Mouse (Mus musculus) lung, embryonic 14.5 days (tissue): ENCODE data around the gene Snap25. TPM values are rescaled to one million over a fixed set of nuclear protein-coding genes. Genes with fewer than 3 reads are reported as not detected.

Experiments used
- ATAC-seq: fragments of 200-750 bp; cut with Nextera tagmentation; 2 replicates; pipeline ENCODE4 v1.8.0; 2017; ENCODE audit warnings: mild to moderate bottlenecking, moderate TSS enrichment, moderate library complexity; ENCODE audit not compliant: insufficient read depth
- DNase-seq: peaks from one replicate; pipeline ENCODE4 v3.0.0-alpha.2; 2015
- H3K27ac ChIP-seq: fragments of 300-500 bp; sonication (generic); 2 replicates; pipeline ENCODE4 v1.5.1; 2014; ENCODE audit warnings: low read depth, mild to moderate bottlenecking, moderate library complexity
- H3K27me3 ChIP-seq: fragments of 300-500 bp; sonication (generic); 2 replicates; pipeline ENCODE4 v1.6.1; 2014; ENCODE audit warnings: low read length, control low read depth; ENCODE audit not compliant: insufficient read depth
- H3K36me3 ChIP-seq: fragments of 300-500 bp; sonication (generic); 2 replicates; pipeline ENCODE4 v1.6.1; 2014; ENCODE audit warnings: control low read depth; ENCODE audit not compliant: insufficient read depth
- H3K4me1 ChIP-seq: fragments of 300-500 bp; sonication (generic); 2 replicates; pipeline ENCODE4 v1.6.1; 2014; ENCODE audit warnings: antibody characterized with exemption, control low read depth; ENCODE audit not compliant: insufficient read depth
- H3K4me2 ChIP-seq: fragments of 300-500 bp; sonication (generic); 2 replicates; pipeline ENCODE4 v1.6.1; 2014; ENCODE audit warnings: mild to moderate bottlenecking
- H3K4me3 ChIP-seq: fragments of 300-500 bp; sonication (generic); 2 replicates; pipeline ENCODE4 v1.5.1; 2014; ENCODE audit warnings: low read depth, low read length
- H3K9ac ChIP-seq: fragments of 300-500 bp; sonication (generic); 2 replicates; pipeline ENCODE4 v1.6.1; 2014
- H3K9me3 ChIP-seq: fragments of 300-500 bp; sonication (generic); 2 replicates; pipeline ENCODE4 v1.6.1; 2016; ENCODE audit warnings: low read depth, low read length, control low read depth
- CTCF ChIP-seq: IDR thresholded peaks from 2 replicates; pipeline ENCODE4 v1.5.1; 2016; ENCODE audit warnings: antibody characterized with exemption, low read depth
- WGBS: fragments of 180-500 bp; shearing (Covaris S2); extraction: QIAGEN DNeasy Blood & Tissue Kit; methylation state at CpG from one replicate; pipeline ENCODE4 v1.1.7; 2014; 5-methylcytosine and 5-hydroxymethylcytosine counted together
- polyA plus RNA-seq: library from polyadenylated mRNA; unstranded; fragments of >200 nt; fragmentation: Nextera tagmentation; extraction: Ambion mirVana; gene quantifications from 2 replicates; pipeline ENCODE4 v1.2.1, GENCODE M21; 2014

Snap25 gene
- polyA plus RNA-seq, 1 experiment from 2014 or later = 1.6 TPM

DNA sequence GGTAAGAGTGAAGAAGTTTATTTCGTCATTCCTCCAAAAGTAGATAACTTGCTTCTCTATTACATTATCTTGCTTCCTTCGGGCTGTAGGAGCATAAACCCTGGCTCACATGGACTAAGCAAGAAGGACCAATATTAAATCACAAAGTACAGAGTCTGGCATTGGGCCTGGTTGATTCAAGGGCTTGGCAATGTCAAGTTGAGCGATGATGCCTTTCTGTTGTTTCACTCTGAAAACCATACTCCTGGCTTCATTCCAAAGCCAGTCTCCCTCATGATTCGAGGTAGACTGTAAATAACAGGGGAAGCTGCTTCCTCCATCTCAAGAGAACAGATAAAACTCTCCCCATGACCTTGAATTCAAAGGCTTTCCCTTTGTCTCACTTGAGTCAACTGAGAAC lies 23.8 kb upstream of the Snap25 start:
- H3K9me3 ChIP-seq = no peaks in the 10 kb centered on the region
- ATAC-seq = no peak
- no peaks in the 10 kb centered on the region for H3K27me3 ChIP-seq
- H3K36me3 ChIP-seq = no peaks in the 10 kb centered on the region
- no peaks in the 10 kb centered on the region; the same call in 1 of the 2 replicates for H3K4me1 ChIP-seq
- 46% methylated on average over 4 of the region's 4 CpGs for WGBS
- no peak overlapping the region for H3K9ac ChIP-seq
- DNase-seq = peak; percentile 70
- no peak overlapping the region for H3K27ac ChIP-seq
- TF ChIP-seq CTCF = no peak
- no peak overlapping the region for H3K4me2 ChIP-seq
- no peak overlapping the region for H3K4me3 ChIP-seq

DNA sequence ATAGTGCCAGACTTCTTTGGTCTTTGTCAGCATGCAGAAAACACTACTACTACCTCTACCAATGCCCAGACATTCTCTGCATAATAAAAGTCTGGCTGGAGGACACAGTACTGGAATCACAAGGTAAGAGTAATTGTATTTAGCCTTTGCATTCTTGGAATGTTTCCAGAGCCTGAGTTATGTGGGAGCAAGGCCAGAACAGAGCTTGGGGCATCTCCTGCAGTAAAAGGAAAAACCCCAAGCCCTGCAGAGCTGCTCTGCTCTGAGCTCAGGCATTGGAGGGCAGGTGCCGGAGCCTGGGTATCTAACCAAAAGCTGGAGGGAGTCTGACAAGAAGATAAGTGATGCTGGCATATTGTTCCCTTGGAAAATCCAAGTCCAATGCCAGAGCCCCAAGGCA lies 21.6 kb upstream of the Snap25 start:
- no peak overlapping the region for H3K9ac ChIP-seq
- 61% methylated on average over 1 of the region's 1 CpGs for WGBS

DNA sequence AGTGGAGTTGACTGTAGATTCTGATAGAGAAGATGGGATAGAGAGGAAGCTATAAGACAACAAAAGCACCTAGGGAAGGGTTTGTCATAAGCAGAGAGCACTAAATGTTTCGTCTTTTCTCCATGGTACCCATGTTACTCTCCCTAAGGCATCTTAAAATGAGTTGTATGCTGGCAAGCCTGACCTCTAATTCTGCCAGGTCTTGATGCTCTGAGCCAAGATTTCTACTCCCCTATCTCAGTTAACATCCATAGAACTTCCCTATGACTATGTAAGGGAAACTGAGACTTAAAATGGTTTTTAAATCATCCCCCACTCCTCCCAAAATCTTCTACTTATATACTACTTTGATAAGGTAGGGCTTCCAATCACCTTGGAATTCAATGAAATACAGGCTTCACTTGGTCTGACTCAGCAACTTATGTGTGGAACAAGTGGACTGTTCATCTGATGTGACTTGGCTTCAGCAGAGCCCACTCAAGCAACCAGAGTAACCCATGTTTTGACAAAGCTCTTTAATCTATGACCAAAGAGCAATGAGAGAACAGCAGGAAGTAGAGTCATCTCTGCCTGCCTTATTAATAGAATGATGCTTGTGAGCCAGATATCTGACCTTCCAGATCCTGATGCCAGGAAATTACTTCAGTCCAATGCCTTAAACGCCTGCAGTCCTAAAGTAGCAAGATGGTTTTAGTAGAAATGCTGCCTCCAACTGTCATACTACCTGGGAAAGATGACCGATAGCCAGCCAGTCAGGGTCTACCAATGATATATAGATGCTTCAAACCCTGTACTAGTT lies 13.6 kb upstream of the Snap25 start:
- WGBS = 65% methylated on average over 3 of the region's 3 CpGs
- Histone ChIP-seq H3K4me3 (no peak overlapping the region), H3K9me3 (no peaks in the 10 kb centered on the region), H3K36me3 (no peaks in the 10 kb centered on the region), H3K27me3 (no peaks in the 10 kb centered on the region), H3K27ac (no peak overlapping the region), H3K4me1 (no peaks in the 10 kb centered on the region), H3K9ac (no peak overlapping the region), H3K4me2 (no peak overlapping the region)
- DNase-seq (no peak), ATAC-seq (no peak)
- no peak for TF ChIP-seq CTCF

More for the DNA sequence above, 21.6 kb upstream of the Snap25 start:
- H3K4me1 ChIP-seq = no peaks in the 10 kb centered on the region; the same call in 1 of the 2 replicates
- H3K27me3 ChIP-seq = no peaks in the 10 kb centered on the region
- no peaks in the 10 kb centered on the region for H3K36me3 ChIP-seq
- H3K27ac ChIP-seq = no peak overlapping the region
- no peak for ATAC-seq
- TF ChIP-seq CTCF = no peak
- H3K4me3 ChIP-seq = no peak overlapping the region
- peak; percentile 46 for DNase-seq
- no peaks in the 10 kb centered on the region for H3K9me3 ChIP-seq
- no peak overlapping the region for H3K4me2 ChIP-seq

DNA sequence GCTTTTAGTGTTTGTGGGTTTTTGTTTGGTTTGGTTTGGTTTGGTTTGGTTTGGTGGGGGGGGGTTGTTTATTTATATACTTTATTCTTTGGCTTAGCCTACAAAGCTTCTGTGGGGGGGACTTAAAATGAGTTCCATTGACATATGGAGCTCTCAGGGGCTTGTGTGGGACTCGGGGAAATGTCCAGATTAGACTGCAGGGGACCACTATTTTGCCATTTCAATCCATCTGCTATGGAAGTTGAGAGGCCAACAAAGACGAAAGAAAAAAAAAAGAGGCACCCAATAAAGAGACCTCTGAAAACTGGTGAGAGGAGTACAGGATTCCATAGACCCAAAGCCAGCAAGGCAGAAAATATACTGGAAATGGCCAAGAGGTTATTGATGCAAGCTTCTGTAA lies 9.9 kb upstream of the Snap25 start:
- H3K4me3 ChIP-seq = no peak overlapping the region
- 70% methylated on average over 2 of the region's 2 CpGs for WGBS
- H3K27me3 ChIP-seq = no peaks in the 10 kb centered on the region
- H3K4me2 ChIP-seq = no peak overlapping the region
- H3K27ac ChIP-seq = no peak overlapping the region
- no peak for TF ChIP-seq CTCF
- H3K9ac ChIP-seq = no peak overlapping the region
- H3K9me3 ChIP-seq = no peaks in the 10 kb centered on the region
- ATAC-seq (no peak), DNase-seq (no peak)
- no peaks in the 10 kb centered on the region for H3K4me1 ChIP-seq
- H3K36me3 ChIP-seq = no peaks in the 10 kb centered on the region

DNA sequence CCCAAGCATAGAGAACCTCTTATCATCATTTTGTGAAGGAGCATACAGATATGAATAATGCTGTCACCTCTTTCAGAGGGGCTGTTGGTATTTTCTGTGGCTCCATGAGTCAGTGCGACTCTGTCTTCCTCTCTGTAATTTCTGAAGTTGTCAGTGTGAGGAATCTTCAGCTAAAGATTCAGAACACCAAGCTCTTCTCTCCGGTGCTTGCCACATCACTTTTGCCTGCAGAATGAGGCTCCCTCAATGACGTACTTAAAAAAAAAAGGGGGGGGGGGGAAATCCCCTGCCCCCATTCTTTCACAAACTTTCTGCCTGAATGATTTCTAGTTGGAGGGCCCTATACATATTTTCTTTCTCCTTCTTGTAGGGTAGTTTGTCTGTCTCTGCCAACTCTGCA lies 2.1 kb upstream of the Snap25 start:
- Histone ChIP-seq H3K27ac (no peak overlapping the region), H3K9ac (no peak overlapping the region), H3K27me3 (peaks cover 8% of the 10 kb centered on the region; the same call in 1 of the 2 replicates), H3K4me3 (no peak overlapping the region), H3K4me2 (no peak overlapping the region), H3K36me3 (no peaks in the 10 kb centered on the region), H3K4me1 (0 out of 2 replicates have a peak, but pooled peaks cover 3% of the 10 kb centered on the region), H3K9me3 (no peaks in the 10 kb centered on the region)
- no peak for TF ChIP-seq CTCF
- WGBS = 41% methylated on average over 3 of the region's 3 CpGs
- no peak for DNase-seq
- ATAC-seq = no peak

DNA sequence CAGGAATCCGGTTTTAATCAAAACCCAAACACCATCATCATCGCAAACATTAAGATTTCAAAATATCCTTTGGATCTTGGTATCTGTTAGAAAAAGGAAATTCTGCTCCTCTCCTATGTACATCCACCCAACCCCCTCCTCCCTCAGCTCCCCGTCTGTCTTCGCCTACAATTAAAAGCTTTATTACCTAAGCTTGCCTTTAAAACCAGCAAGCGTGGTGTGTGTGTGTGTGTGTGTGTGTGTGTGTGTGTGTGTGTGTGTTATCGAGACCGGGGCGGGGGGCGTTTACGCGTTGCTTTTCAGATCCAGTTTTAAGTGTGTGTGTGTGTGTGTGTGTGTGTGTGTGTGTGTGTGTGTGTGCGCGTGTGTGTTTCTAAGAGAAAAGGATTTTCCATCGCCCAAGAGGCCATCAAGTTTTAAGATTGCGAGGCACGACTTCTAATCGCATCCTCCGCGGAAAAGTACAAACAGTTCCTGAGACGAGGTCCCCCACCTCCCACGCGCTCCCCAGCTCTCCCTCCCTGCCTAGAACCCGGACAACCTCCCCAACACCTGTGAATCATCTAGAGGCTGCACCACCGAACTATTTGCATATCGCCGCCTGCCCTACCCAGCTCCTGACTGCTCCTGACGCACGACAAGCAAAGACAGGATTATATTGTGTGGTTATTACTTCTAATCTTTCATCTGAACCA lies 1.4 kb upstream of the Snap25 start:
- H3K36me3 ChIP-seq = no peaks in the 10 kb centered on the region
- no peak for TF ChIP-seq CTCF
- no peak overlapping the region for H3K9ac ChIP-seq
- peak overlapping the region; percentile 4; the same call in 1 of the 2 replicates for H3K4me3 ChIP-seq
- H3K27ac ChIP-seq = no peak overlapping the region
- DNase-seq (peak; percentile 3), ATAC-seq (no peak)
- 5% methylated on average over 23 of the region's 28 CpGs for WGBS
- H3K27me3 ChIP-seq = peaks cover 8% of the 10 kb centered on the region; the same call in 1 of the 2 replicates
- H3K4me1 ChIP-seq = 0 out of 2 replicates have a peak, but pooled peaks cover 3% of the 10 kb centered on the region
- no peaks in the 10 kb centered on the region for H3K9me3 ChIP-seq
- peak overlapping the region; percentile 50 for H3K4me2 ChIP-seq

DNA sequence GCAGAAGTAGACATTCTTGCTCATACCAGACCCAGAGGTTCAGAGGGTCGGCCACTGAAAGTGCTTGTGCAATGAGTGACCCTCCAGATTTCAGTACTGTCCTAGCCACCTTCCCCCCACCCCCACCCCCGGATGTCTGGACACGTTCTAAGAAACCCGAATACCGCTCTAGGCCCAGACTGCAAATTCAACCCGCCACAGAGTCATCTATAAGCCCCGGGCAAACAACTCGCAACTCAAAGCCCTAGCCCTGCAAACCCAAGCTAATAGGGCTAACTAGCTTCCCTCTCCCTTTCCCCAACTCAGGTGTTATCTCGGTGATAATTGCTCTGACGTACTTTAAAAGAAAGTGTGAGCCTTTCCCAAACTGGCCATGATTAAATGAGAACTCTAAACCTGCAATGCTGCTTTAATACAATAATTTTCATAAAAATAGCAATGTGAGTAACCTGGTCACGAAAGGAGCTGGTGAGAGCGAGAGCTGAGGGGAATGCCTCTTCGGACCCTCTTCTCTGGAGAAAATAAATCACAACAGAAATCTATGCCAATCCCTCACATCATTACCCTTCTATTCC lies 725 bp upstream of the Snap25 start:
- H3K27me3 ChIP-seq = peaks cover 8% of the 10 kb centered on the region; the same call in 1 of the 2 replicates
- H3K9me3 ChIP-seq = no peaks in the 10 kb centered on the region
- H3K4me3 ChIP-seq = no peak overlapping the region; the same call in 1 of the 2 replicates
- 0 out of 2 replicates have a peak, but pooled peaks cover 3% of the 10 kb centered on the region for H3K4me1 ChIP-seq
- TF ChIP-seq CTCF = no peak
- no peak for DNase-seq
- H3K4me2 ChIP-seq = peak overlapping the region; percentile 50
- no peak overlapping the region for H3K9ac ChIP-seq
- no peaks in the 10 kb centered on the region for H3K36me3 ChIP-seq
- WGBS = 3% methylated on average over 13 of the region's 13 CpGs
- no peak for ATAC-seq
- no peak overlapping the region for H3K27ac ChIP-seq
